Mouse (Mus musculus): ENCODE results near the gene Tpd52l2.

- TF ChIP-seq CTCF (IDR thresholded peaks at IDR 0.05; ENCODE audit: insufficient read depth, low read length) (no peak), POLR2A (IDR thresholded peaks at IDR 0.05; ENCODE audit: borderline replicate concordance, extremely low read depth, low read depth, low read length) (no peak)
Measured at GRCm38 (mm10) chr2:181457831-181458230, 39.1 kb upstream of the Tpd52l2 start.
